Mouse (Mus musculus) cortical plate, adult 2 months (tissue): ENCODE measurements around the gene Golm1. TPM values are rescaled to one million over a fixed set of nuclear protein-coding genes. Genes with fewer than 3 reads are reported as not detected.

Source experiments
- H3K27ac ChIP-seq: fragments of 200-500 bp; 2 replicates; pipeline ENCODE4 v1.5.1; 2012; ENCODE audit warnings: low read length, control low read depth, inconsistent platforms; ENCODE audit not compliant: insufficient read depth
- H3K4me1 ChIP-seq: fragments of 200-500 bp; 2 replicates; pipeline ENCODE4 v1.6.1; 2011; ENCODE audit warnings: low read length; ENCODE audit not compliant: control insufficient read depth, insufficient read depth
- H3K4me3 ChIP-seq: fragments of 200-500 bp; 2 replicates; pipeline ENCODE4 v1.5.1; 2011; ENCODE audit warnings: mild to moderate bottlenecking, low read length, control low read depth; ENCODE audit not compliant: insufficient read depth
- CTCF ChIP-seq: fragments of 200-500 bp; IDR thresholded peaks from 2 replicates; pipeline ENCODE4 v1.5.1; 2011; ENCODE audit warnings: mild to moderate bottlenecking, control low read depth, low read length; ENCODE audit not compliant: insufficient read depth; ENCODE audit errors: extremely low read depth
- POLR2A ChIP-seq: fragments of 200-500 bp; IDR thresholded peaks from 2 replicates; pipeline ENCODE4 v1.6.1; 2011; ENCODE audit warnings: mild to moderate bottlenecking, low read length, control low read depth; ENCODE audit not compliant: insufficient read depth; ENCODE audit errors: extremely low read depth
- polyA plus RNA-seq: library from polyadenylated mRNA; depleted of rRNA; stranded (reverse); fragments of >200 nt; gene quantifications from 2 replicates; pipeline ENCODE4 v1.2.3, GENCODE M21; 2012

The Golm1 gene
- polyA plus RNA-seq, 1 experiment = 13.1 TPM

GRCm38 (mm10) chr13:59667763-59668162 is 7.8 kb downstream of the Golm1 start:
- no peak overlapping the region for H3K27ac ChIP-seq

GRCm38 (mm10) chr13:59663939-59664712 is 11.5 kb downstream of the Golm1 start:
- no peak overlapping the region for H3K4me3 ChIP-seq
- TF ChIP-seq POLR2A (no peak), CTCF (no peak)
- H3K4me1 ChIP-seq = no peaks in the 10 kb centered on the region
- no peak overlapping the region for H3K27ac ChIP-seq

More at GRCm38 (mm10) chr13:59667763-59668162, 7.8 kb downstream of the Golm1 start:
- no peak overlapping the region for H3K4me3 ChIP-seq
- TF ChIP-seq POLR2A (no peak), CTCF (no peak)
- H3K4me1 ChIP-seq = peaks cover 2% of the 10 kb centered on the region; the same call in 1 of the 2 replicates

- TF ChIP-seq CTCF (no peak), POLR2A (no peak)
- H3K4me3 ChIP-seq = no peak overlapping the region
- no peaks in the 10 kb centered on the region for H3K4me1 ChIP-seq
- H3K27ac ChIP-seq = no peak overlapping the region
These were observed 13.6 kb downstream of the Golm1 start for GRCm38 (mm10) chr13:59661966-59662365.

GRCm38 (mm10) chr13:59661387-59661786 is 14.2 kb downstream of the Golm1 start:
- no peak for TF ChIP-seq POLR2A
- TF ChIP-seq CTCF = no peak
- H3K4me1 ChIP-seq = no peaks in the 10 kb centered on the region
- H3K4me3 ChIP-seq = no peak overlapping the region
- H3K27ac ChIP-seq = no peak overlapping the region

- Histone ChIP-seq H3K4me1 (no peaks in the 10 kb centered on the region), H3K27ac (no peak overlapping the region), H3K4me3 (no peak overlapping the region)
- TF ChIP-seq CTCF (no peak), POLR2A (no peak)
These were observed 15.2 kb downstream of the Golm1 start for GRCm38 (mm10) chr13:59660371-59660770.

GRCm38 (mm10) chr13:59657781-59658180 is 17.8 kb downstream of the Golm1 start:
- TF ChIP-seq POLR2A (no peak), CTCF (no peak)
- no peak overlapping the region for H3K4me3 ChIP-seq
- H3K27ac ChIP-seq = no peak overlapping the region
- no peaks in the 10 kb centered on the region for H3K4me1 ChIP-seq

GRCm38 (mm10) chr13:59656975-59657388 is 18.6 kb downstream of the Golm1 start:
- no peak for TF ChIP-seq CTCF
- no peak for TF ChIP-seq POLR2A
- H3K4me1 ChIP-seq = no peaks in the 10 kb centered on the region
- H3K4me3 ChIP-seq = no peak overlapping the region
- no peak overlapping the region for H3K27ac ChIP-seq

- no peak for TF ChIP-seq POLR2A
- TF ChIP-seq CTCF = no peak
- no peak overlapping the region for H3K27ac ChIP-seq
- H3K4me3 ChIP-seq = no peak overlapping the region
- no peaks in the 10 kb centered on the region for H3K4me1 ChIP-seq
These were observed 19.2 kb downstream of the Golm1 start for GRCm38 (mm10) chr13:59656316-59656832.

GRCm38 (mm10) chr13:59655718-59656315 is 19.8 kb downstream of the Golm1 start:
- TF ChIP-seq CTCF (no peak), POLR2A (no peak)

More at GRCm38 (mm10) chr13:59655718-59656315, 19.8 kb downstream of the Golm1 start:
- H3K27ac ChIP-seq = no peak overlapping the region
- no peaks in the 10 kb centered on the region for H3K4me1 ChIP-seq
- H3K4me3 ChIP-seq = no peak overlapping the region
